Mouse (Mus musculus): Measurements from ENCODE around the gene Tgoln1.

DNA sequence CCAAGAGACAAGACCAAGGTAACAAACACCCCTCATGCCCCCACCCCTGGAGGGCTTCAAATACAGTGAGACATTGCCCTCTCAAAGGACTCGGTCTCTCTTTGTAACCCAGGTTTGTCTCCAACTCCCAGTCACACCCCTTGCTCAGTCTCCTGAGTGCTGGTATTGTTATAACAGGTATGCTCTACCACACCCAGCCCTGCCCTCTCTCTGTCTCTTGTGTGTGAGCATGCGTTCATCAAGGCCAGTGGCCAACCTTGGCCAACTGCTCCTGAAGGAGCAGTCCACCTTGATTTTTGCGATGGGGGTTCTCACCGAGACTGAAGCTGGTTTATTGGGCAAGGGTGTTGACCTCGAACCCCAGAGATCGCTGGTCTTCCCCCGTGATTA is 39.2 kb upstream of the Tgoln1 start:
- no peak for TF ChIP-seq CTCF (IDR thresholded peaks at IDR 0.05; ENCODE audit: low read depth, low read length)
- no peak for TF ChIP-seq POLR2A (IDR thresholded peaks at IDR 0.05; ENCODE audit: extremely low read depth, insufficient read depth, low read length)
